Comparison of ENCODE assay signal across 8 mouse cellular contexts in genomic region chr11:75656621-75657590, GRCm38 (mm10). TPM values are rescaled to one million over a fixed set of nuclear protein-coding genes. Genes with fewer than 3 reads are reported as not detected.
DNase-seq lines count a peak whose midpoint lies in the region; ATAC-seq and TF ChIP-seq lines count a peak whose summit lies in the region.

No protein-coding gene starts in this region.

- TF ChIP-seq CTCF in MEL (IDR thresholded peaks at IDR 0.05 in 2 of 3, conservative IDR thresholded peaks at IDR 0.05 in 1 of 3; ENCODE audit: control insufficient read depth in 1 of 3, insufficient read depth in 1 of 3, low read depth in 2 of 3, low read length in 3 of 3, poor library complexity in 1 of 3, severe bottlenecking in 1 of 3), result no peak

- TF ChIP-seq RAD21 in MEL (IDR thresholded peaks at IDR 0.05; ENCODE audit: low read depth, low read length), result no peak

- H3K9ac ChIP-seq in MEL (ENCODE audit: control insufficient read depth, low read depth, low read length, poor library complexity, severe bottlenecking), result peak overlapping the region; percentile 81
- peak overlapping the region; percentile 80 for H3K9ac ChIP-seq in liver, embryonic 16.5 days (ENCODE audit: low read depth, low read length)

- peaks cover 2 to 3% of the 10 kb centered on the region in 2 experiments for H3K36me3 ChIP-seq in MEL (ENCODE audit: control insufficient read depth in 1 of 2, insufficient read depth in 2 of 2, low read length in 2 of 2)
- H3K36me3 ChIP-seq in liver, embryonic 16.5 days (ENCODE audit: control insufficient read depth, insufficient read depth), result peaks cover 13% of the 10 kb centered on the region

- H3K79me2 ChIP-seq in MEL (ENCODE audit: control insufficient read depth, insufficient read depth, low read length, poor library complexity), result peaks cover 13% of the 10 kb centered on the region

- H3K4me2 ChIP-seq in liver, embryonic 16.5 days (ENCODE audit: low read depth, low read length), result peak overlapping the region; percentile 100

- peak; percentile 49 for DNase-seq in CD4-positive, CD25-positive, alpha-beta regulatory T cell, adult 2 months (ENCODE audit: low read depth, low spot score)
- no peak for DNase-seq in MEL (ENCODE audit: low read depth, low spot score)
- DNase-seq in heart, postnatal 10 days, result peak; percentile 38 to 40
- DNase-seq in spleen, postnatal 36 days (ENCODE audit: low spot score in 2 of 2), result peak; percentile 74 to 75
- no peak for DNase-seq in urinary bladder, postnatal 25 days (ENCODE audit: low spot score)
- DNase-seq in left cerebral cortex, adult 18-20 months (ENCODE audit: low spot score in 2 of 2), result no peak

- WGBS in liver, embryonic 16.5 days (ENCODE audit: insufficient replicate concordance), result 61% methylated on average over 19 of the region's 20 CpGs

- H3K27ac ChIP-seq in MEL (ENCODE audit: control insufficient read depth, low read depth, low read length), result no peak overlapping the region
- no peak overlapping the region; the same call in 1 of the 2 replicates for H3K27ac ChIP-seq in liver, embryonic 16.5 days (ENCODE audit: low read length)

- TF ChIP-seq EP300 in MEL (IDR thresholded peaks at IDR 0.05; ENCODE audit: low read depth in 1 of 2, low read length in 2 of 2), result no peak

- TF ChIP-seq POLR2A in MEL (IDR thresholded peaks at IDR 0.05; ENCODE audit: control insufficient read depth in 1 of 2, insufficient read depth in 1 of 2, low read depth in 1 of 2, low read length in 2 of 2, poor library complexity in 1 of 2), result no peak

- H3K4me1 ChIP-seq in MEL (ENCODE audit: control insufficient read depth in 1 of 2, insufficient read depth in 2 of 2, low read length in 2 of 2), result peaks cover 4 to 16% of the 10 kb centered on the region in 2 experiments
- peaks cover 51% of the 10 kb centered on the region for H3K4me1 ChIP-seq in liver, embryonic 16.5 days (ENCODE audit: control insufficient read depth, low read depth, low read length)

- peak overlapping the region; percentile 62 to 81 for H3K4me3 ChIP-seq in MEL (ENCODE audit: control insufficient read depth in 1 of 2, insufficient read depth in 1 of 2, low read depth in 2 of 2, low read length in 2 of 2)
- H3K4me3 ChIP-seq in liver, embryonic 16.5 days (ENCODE audit: low read depth, low read length), result peak overlapping the region; percentile 76

- H3K27me3 ChIP-seq in MEL (ENCODE audit: control insufficient read depth in 1 of 2, insufficient read depth in 2 of 2, low read length in 2 of 2), result no peaks in the 10 kb centered on the region
- H3K27me3 ChIP-seq in liver, embryonic 16.5 days (ENCODE audit: control insufficient read depth, insufficient read depth, low read depth, low read length), result no peaks in the 10 kb centered on the region

- intact Hi-C loops in heart, postnatal 10 days (cut with DNase I), result no loop called here

- no peak for ATAC-seq in CD4-positive, CD25-positive, alpha-beta regulatory T cell, adult 4 months
- ATAC-seq in liver, embryonic 16.5 days (ENCODE audit: low read depth), result no peak

- H3K9me3 ChIP-seq in MEL (replicated peaks; ENCODE audit: insufficient read depth, low read length), result no peaks in the 10 kb centered on the region
- no peaks in the 10 kb centered on the region for H3K9me3 ChIP-seq in liver, embryonic 16.5 days (replicated peaks; ENCODE audit: control insufficient read depth, low read length)

TF ChIP-seq in MEL, 35 proteins besides CTCF, POLR2A, EP300 and RAD21:
- TF ChIP-seq USF1 (IDR thresholded peaks at IDR 0.05; ENCODE audit: low read depth, low read length) (no peak), ELF1 (IDR thresholded peaks at IDR 0.05; ENCODE audit: low read depth, low read length) (no peak)

RNA-seq across cellular contexts. Expression of gene Myo1c, which starts 6.6 kb away (rescaled TPM):
- 10 to 100 TPM; 16.2 to 30.4 TPM for polyA plus RNA-seq in CD4-positive, CD25-positive, alpha-beta regulatory T cell, adult 4 months (2017; shearing (Covaris generic))
- total RNA-seq in MEL (2012; rRNA removed), result 27.0 and 33.2 TPM in 2 replicates
- 10 to 100 TPM in 1 of 2 experiments, not detected in 1; 45.6 TPM for polyA plus RNA-seq in MEL (2012; ENCODE audit: insufficient read depth in 1 of 2, insufficient read length in 2 of 2, low read depth in 1 of 2, low replicate concordance in 2 of 2, missing spikeins in 1 of 2)
- total RNA-seq in heart, postnatal 10 days (2021), result 100 to 1,000 TPM; 151 to 153 TPM
- 21.0 and 24.1 TPM in 2 replicates for polyA plus RNA-seq in liver, embryonic 16.5 days (2015; fragmentation: Nextera tagmentation; extraction: Ambion mirVana)
- total RNA-seq in left cerebral cortex, adult 18-20 months (2021), result 10 to 100 TPM; 20.9 to 25.1 TPM

RNA-seq across cellular contexts. Expression of gene Crk, which starts 22.2 kb away (rescaled TPM):
- polyA plus RNA-seq in CD4-positive, CD25-positive, alpha-beta regulatory T cell, adult 4 months (2017; shearing (Covaris generic)), result 10 to 100 TPM; 10.4 to 15.3 TPM
- total RNA-seq in MEL (2012; rRNA removed), result 68.0 and 68.4 TPM in 2 replicates
- polyA plus RNA-seq in MEL (2012; ENCODE audit: insufficient read depth in 1 of 2, insufficient read length in 2 of 2, low read depth in 1 of 2, low replicate concordance in 2 of 2, missing spikeins in 1 of 2), result 10 to 100 TPM; 33.8 to 66.2 TPM
- total RNA-seq in heart, postnatal 10 days (2021), result 100 to 1,000 TPM; 108 to 112 TPM
- polyA plus RNA-seq in liver, embryonic 16.5 days (2015; fragmentation: Nextera tagmentation; extraction: Ambion mirVana), result 30.4 and 32.6 TPM in 2 replicates
- 100 to 1,000 TPM; 126 to 132 TPM for total RNA-seq in left cerebral cortex, adult 18-20 months (2021)

RNA-seq across cellular contexts. Expression of gene Inpp5k, which starts 26.1 kb away (rescaled TPM):
- 100 to 1,000 TPM; 123 to 160 TPM for polyA plus RNA-seq in CD4-positive, CD25-positive, alpha-beta regulatory T cell, adult 4 months (2017; shearing (Covaris generic))
- 15.2 and 16.4 TPM in 2 replicates for total RNA-seq in MEL (2012; rRNA removed)
- polyA plus RNA-seq in MEL (2012; ENCODE audit: insufficient read depth in 1 of 2, insufficient read length in 2 of 2, low read depth in 1 of 2, low replicate concordance in 2 of 2, missing spikeins in 1 of 2), result 10 to 100 TPM in 1 of 2 experiments, not detected in 1; 28.7 TPM
- 10 to 100 TPM; 35.4 to 37.3 TPM for total RNA-seq in heart, postnatal 10 days (2021)
- polyA plus RNA-seq in liver, embryonic 16.5 days (2015; fragmentation: Nextera tagmentation; extraction: Ambion mirVana), result 15.8 and 17.9 TPM in 2 replicates
- 10 to 100 TPM; 36.1 to 36.6 TPM for total RNA-seq in left cerebral cortex, adult 18-20 months (2021)

Comparison
In these comparisons a context has a peak if more than half of its experiments do, and no peak if none do; other contexts are left out.
1. DNase-seq: peak in CD4-positive, CD25-positive, alpha-beta regulatory T cell, adult 2 months (single experiment), heart, postnatal 10 days (2 of 2) and spleen, postnatal 36 days (2 of 2); none in MEL (single experiment), urinary bladder, postnatal 25 days (single experiment) and left cerebral cortex, adult 18-20 months (0 of 2).